Mouse (Mus musculus) heart, adult 9 months (tissue): ENCODE measurements around the gene Ncan.
A peak's percentile ranks its signal among the peaks of the same experiment; 100 is the strongest.
"Not testable (repeated sequence)": the region's sequence is repeated elsewhere in the genome, so short reads cannot be mapped to it uniquely, and the experiment has no call there.

Source experiments
- DNase-seq, 2 experiments: peaks; one replicate each; pipeline ENCODE4 v3.0.0; 2022; ENCODE audit warnings: low spot score in 2 of 2

Gene Ncan

DNA sequence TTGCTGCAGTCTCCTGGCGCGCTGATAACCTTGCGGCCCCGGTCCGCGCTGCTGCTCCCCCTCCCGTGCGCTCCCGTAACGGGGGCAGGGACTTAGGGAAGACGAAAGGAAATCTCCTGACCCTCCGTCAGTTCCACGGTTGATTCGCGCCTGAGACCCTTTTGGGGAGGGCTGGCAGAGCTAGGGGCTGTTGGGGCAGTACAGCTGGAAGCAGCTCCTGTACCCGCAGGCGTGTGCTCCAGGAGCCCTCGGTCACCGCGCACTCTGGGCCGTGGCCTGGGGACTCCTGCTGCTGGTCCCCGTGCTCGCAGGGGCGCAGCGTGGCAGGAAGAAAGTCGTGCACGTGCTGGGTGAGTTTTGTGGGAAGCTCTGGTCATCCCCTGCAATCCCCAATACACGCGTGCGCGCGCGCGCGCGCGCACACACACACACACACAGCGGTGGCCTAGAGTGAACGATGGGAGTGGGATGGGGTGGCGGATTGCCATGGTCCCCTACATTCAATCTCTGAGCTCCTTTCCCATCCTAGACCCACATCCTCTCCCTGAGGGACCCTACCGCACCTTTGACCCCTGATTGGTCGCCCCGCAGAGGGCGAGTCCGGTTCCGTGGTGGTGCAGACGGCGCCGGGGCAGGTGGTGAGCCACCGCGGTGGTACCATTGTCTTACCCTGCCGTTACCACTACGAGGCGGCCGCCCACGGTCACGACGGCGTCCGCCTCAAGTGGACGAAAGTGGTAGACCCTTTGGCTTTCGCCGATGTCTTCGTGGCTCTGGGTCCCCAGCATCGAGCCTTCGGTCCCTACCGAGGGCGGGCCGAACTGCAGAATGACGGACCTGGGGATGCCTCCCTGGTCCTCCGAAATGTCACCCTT lies 36.2 kb downstream of the Ncan start:
- DNase-seq = no peak

DNA sequence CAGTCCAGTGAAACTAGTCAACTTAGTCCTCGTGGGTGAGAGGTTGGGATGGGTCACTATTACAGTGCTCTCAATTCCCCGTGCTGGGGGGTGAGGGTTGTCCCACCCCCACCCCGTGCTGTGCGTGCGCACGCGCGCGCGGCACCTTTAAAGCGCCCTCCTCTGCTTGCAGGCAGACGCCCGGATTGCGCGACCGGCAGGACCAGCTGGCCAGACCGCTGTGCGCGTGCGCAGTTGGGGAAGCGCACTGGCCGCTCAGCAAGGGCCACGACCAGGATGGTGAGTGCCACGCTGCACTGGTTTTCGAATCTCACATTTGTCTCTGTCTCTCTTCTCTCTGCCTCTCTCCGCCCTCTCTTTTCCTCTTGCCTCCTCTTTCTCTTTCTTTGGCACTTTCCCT lies 37.4 kb downstream of the Ncan start, which contains the start of gene Hapln4:
Hapln4 (plus strand) TSS at position 173 of the 400 bp plus-strand sequence.
- no peak for DNase-seq

DNA sequence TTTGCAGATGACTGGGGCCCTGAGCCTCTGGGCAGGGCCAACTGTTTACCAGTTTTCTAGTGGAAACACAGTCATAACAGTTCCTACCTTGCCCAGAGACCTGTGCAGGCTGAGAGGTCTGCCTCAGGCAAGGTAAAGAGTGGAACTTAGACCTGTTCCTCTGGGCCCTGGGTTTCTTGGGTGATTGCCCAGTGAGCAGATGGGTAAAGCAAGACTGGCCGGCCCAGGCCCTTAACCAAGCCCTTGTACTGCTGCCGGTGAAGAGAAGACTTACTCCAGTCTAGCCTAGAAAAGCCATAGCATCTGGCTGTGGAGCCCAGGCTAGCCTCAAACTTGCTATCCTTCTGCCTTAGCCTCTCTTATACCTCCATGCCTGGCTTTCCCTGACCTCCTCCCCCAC lies 38.7 kb downstream of the Ncan start:
- no peak for DNase-seq

DNA sequence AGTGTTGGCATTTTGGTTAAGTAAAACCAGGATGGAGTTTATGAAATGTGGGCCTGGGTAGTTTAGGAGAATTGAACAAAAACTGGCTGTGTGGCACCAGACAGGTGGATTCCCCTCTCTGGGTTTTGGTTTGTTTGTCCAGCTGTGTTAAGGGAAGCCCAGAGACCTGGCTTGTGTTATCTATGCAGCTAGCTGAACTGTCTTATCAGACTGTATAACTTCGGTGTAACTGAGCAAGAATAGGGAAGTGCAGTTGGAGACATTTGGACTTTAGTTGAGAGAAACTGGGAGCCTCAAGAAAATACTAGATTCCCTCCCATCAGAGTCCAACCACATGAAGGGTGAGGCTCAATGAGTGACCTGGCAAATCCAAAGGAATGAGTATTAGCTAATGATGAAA lies 47.0 kb downstream of the Ncan start:
- DNase-seq = no peak

DNA sequence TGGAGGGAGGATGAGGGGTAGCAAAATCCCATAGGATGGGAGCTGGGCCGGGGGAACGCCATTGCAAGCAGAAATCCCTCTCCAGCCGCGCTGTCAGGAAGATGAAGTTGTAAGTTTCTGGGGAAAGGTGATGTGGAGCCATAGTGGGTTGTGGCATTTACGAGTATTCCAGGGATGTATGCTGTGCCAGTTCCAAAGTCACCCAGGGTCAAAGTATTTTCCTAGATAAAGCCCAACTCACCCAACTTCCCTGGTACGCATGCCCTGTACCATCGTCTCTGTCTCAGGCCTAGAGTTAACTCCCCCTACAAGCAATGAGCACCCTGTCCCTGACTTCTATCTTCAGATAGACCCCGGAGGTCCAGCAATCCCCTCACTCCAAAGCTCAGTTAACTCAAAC lies 47.6 kb downstream of the Ncan start:
- DNase-seq = peak in 1 of 2 experiments; percentile 3

DNA sequence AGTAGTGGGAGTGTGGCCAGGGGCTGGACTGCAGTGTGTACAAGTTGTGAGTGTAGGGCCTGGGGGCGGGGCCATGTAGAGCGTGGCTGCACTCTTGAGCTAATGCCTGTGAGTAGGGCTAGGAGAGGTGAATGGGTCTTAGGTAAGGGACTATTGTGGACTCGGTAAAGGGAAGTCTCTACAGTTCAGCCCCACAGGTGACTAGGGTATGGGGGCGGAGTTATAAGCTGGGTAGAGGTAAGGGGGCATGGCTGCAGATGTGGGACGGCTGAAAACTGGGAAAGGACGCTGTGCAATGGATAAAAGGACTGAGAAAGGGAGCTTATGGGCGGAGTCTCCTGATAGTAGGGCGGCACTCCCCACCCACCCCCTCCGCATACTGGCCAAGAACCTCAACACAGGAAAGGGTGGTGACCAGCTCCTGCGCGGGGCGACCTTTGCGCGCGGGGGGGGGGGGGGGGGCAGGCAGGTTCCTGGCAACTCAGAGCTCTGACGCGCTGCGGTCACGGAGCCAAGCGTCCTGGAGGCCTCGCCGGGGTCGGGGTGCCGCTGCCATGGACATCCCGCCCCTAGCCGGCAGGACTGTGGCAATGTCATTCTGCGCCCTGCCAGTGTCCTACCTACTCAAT lies 48.1 kb downstream of the Ncan start, which contains the start of gene Tm6sf2:
Tm6sf2 (plus strand) TSS at position 484 of the 629 bp plus-strand sequence.
- DNase-seq = peak; percentile 28 to 35

DNA sequence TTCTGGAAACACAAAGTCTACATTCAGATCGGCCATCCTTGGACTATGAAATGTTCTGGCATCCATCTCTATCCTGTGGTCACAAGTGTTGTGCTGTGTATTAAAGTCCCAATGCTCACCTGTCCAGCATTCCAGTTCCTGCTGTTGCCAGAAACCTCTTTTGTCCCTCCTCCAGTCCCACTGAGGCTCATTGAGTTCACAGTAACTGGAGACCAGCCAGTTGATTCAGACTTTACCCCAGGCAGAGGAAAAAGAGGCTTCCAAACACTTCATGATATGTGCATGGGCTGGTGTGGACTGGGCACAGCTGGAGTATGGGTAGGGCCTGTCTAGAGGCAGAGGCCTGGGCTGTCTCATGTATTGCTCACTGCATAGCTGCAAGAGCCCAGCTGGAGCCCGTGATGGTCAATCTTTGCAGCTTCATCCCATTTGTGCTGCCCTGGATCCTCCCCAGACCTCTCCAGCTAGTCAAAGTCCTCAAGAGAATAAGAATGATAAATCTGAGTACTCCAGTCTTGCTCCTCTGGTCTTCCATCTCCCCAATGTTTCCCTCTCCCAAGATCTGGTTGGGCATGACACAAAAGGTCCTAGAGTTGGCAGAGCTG lies 48.7 kb downstream of the Ncan start:
- no peak for DNase-seq

DNA sequence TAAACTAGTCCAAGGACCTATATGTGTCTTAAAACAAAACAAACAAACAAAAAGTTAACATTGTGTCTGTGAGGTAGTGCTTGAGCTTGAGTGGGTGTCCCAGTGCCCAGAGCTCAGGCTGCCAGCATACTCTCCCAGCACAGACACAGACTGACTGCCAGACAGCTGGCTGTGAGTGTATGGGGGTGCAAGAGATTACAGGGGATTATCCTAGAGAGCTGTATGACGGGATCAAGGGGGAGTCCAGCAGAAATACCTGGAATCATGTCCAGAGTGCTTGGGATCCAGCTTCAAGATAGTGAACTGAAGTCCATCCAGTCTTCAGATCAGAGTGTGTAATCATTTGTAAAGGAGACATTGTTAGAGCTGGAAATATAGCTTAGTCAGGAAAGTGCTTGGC lies 63.0 kb downstream of the Ncan start:
- no peak for DNase-seq

DNA sequence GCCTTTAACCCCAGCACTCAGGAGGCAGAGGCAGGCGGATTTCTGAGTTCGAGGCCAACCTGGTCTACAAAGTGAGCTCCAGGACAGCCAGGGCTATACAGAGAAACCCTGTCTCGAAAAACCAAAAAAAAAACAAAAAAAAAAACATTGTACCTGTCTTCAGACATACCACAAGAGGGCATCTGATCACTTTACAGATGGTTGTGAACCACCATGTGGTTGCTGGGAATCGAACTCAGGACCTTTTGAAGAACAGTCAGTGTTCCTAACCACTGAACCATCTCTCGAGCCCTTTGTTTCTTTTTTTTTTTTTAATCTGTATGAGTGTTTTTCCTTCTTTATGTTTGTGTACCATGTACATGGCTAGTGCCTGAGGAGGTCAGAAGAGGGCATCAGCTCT lies 70.2 kb downstream of the Ncan start:
- DNase-seq = not testable (repeated sequence)

DNA sequence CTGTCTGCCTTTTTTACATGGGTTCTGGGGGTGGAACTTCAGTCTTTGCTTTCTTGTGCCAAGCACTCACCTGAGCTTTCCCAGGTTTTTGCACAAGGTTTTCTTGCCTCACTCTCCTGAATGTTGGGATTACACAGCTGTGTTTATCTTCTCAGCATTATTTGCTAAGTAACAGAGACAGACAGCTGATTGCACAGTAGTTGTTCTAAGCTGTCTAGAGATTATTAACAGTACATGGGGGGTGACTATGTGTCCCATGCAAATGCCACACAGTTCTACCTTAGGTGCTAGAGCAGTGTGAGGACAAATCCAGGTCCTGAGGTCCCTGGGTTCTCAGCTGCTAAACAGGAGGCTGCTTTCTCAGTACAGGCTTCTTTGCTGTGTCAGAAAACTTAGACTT lies 71.0 kb downstream of the Ncan start:
- no peak for DNase-seq

DNA sequence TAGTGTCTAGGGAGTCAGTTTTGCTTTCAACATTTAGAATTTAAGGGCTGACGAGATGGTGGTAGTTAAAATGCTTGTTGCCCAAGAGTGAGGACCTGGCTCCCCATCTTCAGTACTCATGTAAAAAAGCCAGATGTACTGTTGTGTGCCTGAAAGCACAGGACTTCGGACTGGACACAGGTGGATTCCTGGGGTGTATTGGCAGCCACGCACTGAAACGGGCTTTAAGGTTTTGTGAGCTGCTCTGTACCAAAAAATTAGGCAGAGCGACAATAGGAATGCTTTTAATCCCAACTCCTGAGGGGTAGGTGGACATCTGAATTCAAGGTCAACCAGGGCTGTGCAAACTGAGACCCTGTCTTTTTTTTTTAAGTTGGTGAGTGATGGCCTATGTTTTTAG lies 76.7 kb downstream of the Ncan start:
- no peak for DNase-seq
